Mouse (Mus musculus) heart, adult 18-20 months (tissue): ENCODE results near the gene Ccdc51. TPM values are rescaled to one million over a fixed set of nuclear protein-coding genes. Genes with fewer than 3 reads are reported as not detected.

Source experiments
- DNase-seq, 2 experiments: peaks; one replicate each; pipeline ENCODE4 v3.0.0; 2021 to 2022; ENCODE audit warnings: mixed read lengths in 1 of 2
- long read RNA-seq, 2 experiments: library from polyadenylated mRNA; stranded (forward); transcript quantifications; one replicate each; pipeline ENCODE4 v2.0.0; 2021
- total RNA-seq, 2 experiments: library from RNA; stranded (reverse); gene quantifications; 2 replicates each; pipeline ENCODE4 v1.2.3; 2021

Ccdc51 gene
- total RNA-seq = 10 to 100 TPM; 11.4 to 14.3 TPM
- long read RNA-seq, experiment 1, transcript Ccdc51-201 (4 exons, 1,526 nt) = major isoform, 8 of 8 reads
- long read RNA-seq, experiment 1, partial matches to known transcripts = 0 of 8 reads
- long read RNA-seq, experiment 1, other reads (novel, unspliced or antisense) = 0 of 8 reads
- long read RNA-seq, experiment 2, partial matches to known transcripts = 0 of 3 reads
- long read RNA-seq, experiment 2, other reads (novel, unspliced or antisense) = 0 of 3 reads

- DNase-seq = peak; percentile 86 to 91
Observed at GRCm38 (mm10) chr9:109082124-109082800, at the start of gene Ccdc51, which contains the start of gene Tma7. Gene Ccdc51 (plus strand): TSS chr9:109082493. Gene Tma7 (minus strand): TSS chr9:109082587.

- DNase-seq = peak; percentile 92
Observed at GRCm38 (mm10) chr9:109038086-109038895, 44.0 kb upstream of the Ccdc51 start, which contains the start of gene Shisa5. Gene Shisa5 (plus strand): TSS chr9:109038565.

- DNase-seq = peak; percentile 82 to 89
Observed at GRCm38 (mm10) chr9:109038901-109039364, 43.4 kb upstream of the Ccdc51 start.

GRCm38 (mm10) chr9:109039681-109040080 lies 42.6 kb upstream of the Ccdc51 start:
- DNase-seq = no peak

GRCm38 (mm10) chr9:109040216-109040615 lies 42.1 kb upstream of the Ccdc51 start:
- DNase-seq = no peak

- DNase-seq = no peak
Observed at GRCm38 (mm10) chr9:109040906-109041305, 41.4 kb upstream of the Ccdc51 start.

- no peak for DNase-seq
Observed at GRCm38 (mm10) chr9:109041351-109041750, 40.9 kb upstream of the Ccdc51 start.

GRCm38 (mm10) chr9:109046306-109046705 lies 36.0 kb upstream of the Ccdc51 start:
- peak; percentile 72 to 77 for DNase-seq

GRCm38 (mm10) chr9:109049316-109049715 lies 33.0 kb upstream of the Ccdc51 start:
- DNase-seq = no peak

GRCm38 (mm10) chr9:109049996-109050673 lies 32.2 kb upstream of the Ccdc51 start:
- no peak for DNase-seq

GRCm38 (mm10) chr9:109050674-109050997 lies 31.7 kb upstream of the Ccdc51 start:
- DNase-seq = no peak

- DNase-seq = no peak
Observed at GRCm38 (mm10) chr9:109051011-109051501, 31.2 kb upstream of the Ccdc51 start.

GRCm38 (mm10) chr9:109051651-109052489 lies 30.4 kb upstream of the Ccdc51 start:
- DNase-seq = no peak

GRCm38 (mm10) chr9:109052490-109053260 lies 29.6 kb upstream of the Ccdc51 start:
- DNase-seq = no peak

GRCm38 (mm10) chr9:109053366-109053765 lies 28.9 kb upstream of the Ccdc51 start:
- DNase-seq = no peak

GRCm38 (mm10) chr9:109053851-109054250 lies 28.4 kb upstream of the Ccdc51 start:
- DNase-seq = no peak

- peak; percentile 77 to 91 for DNase-seq
Observed at GRCm38 (mm10) chr9:109054712-109055111, 27.6 kb upstream of the Ccdc51 start.

- DNase-seq = no peak
Observed at GRCm38 (mm10) chr9:109055271-109056030, 26.8 kb upstream of the Ccdc51 start.

- no peak for DNase-seq
Observed at GRCm38 (mm10) chr9:109056081-109056690, 26.1 kb upstream of the Ccdc51 start.
